7 mouse cellular contexts compared by ENCODE assay signal in genomic region chr16:92761968-92762521, GRCm38 (mm10).
DNase-seq lines count a peak whose midpoint lies in the region; ATAC-seq and TF ChIP-seq lines count a peak whose summit lies in the region.

No protein-coding gene starts in this region.

- H3K4me1 ChIP-seq in kidney, postnatal 0 days (replicated peaks; ENCODE audit: insufficient read depth, low read length): no peaks in the 10 kb centered on the region
- peaks cover 28 to 52% of the 10 kb centered on the region in 2 experiments for H3K4me1 ChIP-seq in MEL (ENCODE audit: control insufficient read depth in 1 of 2, insufficient read depth in 2 of 2, low read length in 2 of 2)
- peaks cover 70% of the 10 kb centered on the region for H3K4me1 ChIP-seq in liver, embryonic 15.5 days (replicated peaks)

- H3K4me2 ChIP-seq in kidney, postnatal 0 days (ENCODE audit: low read length): peak overlapping the region; percentile 19; the same call in 1 of the 2 replicates
- H3K4me2 ChIP-seq in liver, embryonic 15.5 days: peak overlapping the region; percentile 16; the same call in 1 of the 2 replicates

- H3K27ac ChIP-seq in kidney, postnatal 0 days: no peak overlapping the region
- H3K27ac ChIP-seq in MEL (ENCODE audit: control insufficient read depth, low read depth, low read length): peak overlapping the region; percentile 79
- H3K27ac ChIP-seq in liver, embryonic 15.5 days (replicated peaks): no peak overlapping the region

- TF ChIP-seq POLR2A in MEL (IDR thresholded peaks at IDR 0.05; ENCODE audit: control insufficient read depth in 1 of 2, insufficient read depth in 1 of 2, low read depth in 1 of 2, low read length in 2 of 2, poor library complexity in 1 of 2): peak in 1 of 2 experiments; percentile 43; a peak in 1 of 4 replicates

- H3K9ac ChIP-seq in kidney, postnatal 0 days (ENCODE audit: low read depth, low read length): no peak overlapping the region
- H3K9ac ChIP-seq in MEL (ENCODE audit: control insufficient read depth, low read depth, low read length, poor library complexity, severe bottlenecking): peak overlapping the region; percentile 43
- no peak overlapping the region for H3K9ac ChIP-seq in liver, embryonic 15.5 days

- WGBS in kidney, postnatal 0 days: 34% methylated on average over 14 of the region's 15 CpGs
- 38% methylated on average over 15 of the region's 15 CpGs for WGBS in liver, embryonic 15.5 days (ENCODE audit: insufficient replicate concordance)

- peaks cover 14% of the 10 kb centered on the region for H3K79me2 ChIP-seq in MEL (ENCODE audit: control insufficient read depth, insufficient read depth, low read length, poor library complexity)

- DNase-seq in kidney, postnatal 0 days (ENCODE audit: low spot score): peak; percentile 37
- DNase-seq in kidney, adult 11 months: no peak
- peak; percentile 91 for DNase-seq in MEL (ENCODE audit: low read depth, low spot score)
- DNase-seq in cerebellum, adult 11-12 months: peak; percentile 55
- DNase-seq in urinary bladder, postnatal 14 days (ENCODE audit: low spot score): no peak

- H3K36me3 ChIP-seq in kidney, postnatal 0 days (ENCODE audit: insufficient read depth, low read length): no peaks in the 10 kb centered on the region
- H3K36me3 ChIP-seq in MEL (ENCODE audit: control insufficient read depth in 1 of 2, insufficient read depth in 2 of 2, low read length in 2 of 2): peaks cover under 1 to 46% of the 10 kb centered on the region in 2 experiments; a peak in 3 of 4 replicates
- no peaks in the 10 kb centered on the region for H3K36me3 ChIP-seq in liver, embryonic 15.5 days (replicated peaks)

- no peak for TF ChIP-seq RAD21 in MEL (IDR thresholded peaks at IDR 0.05; ENCODE audit: low read depth, low read length)

- no peaks in the 10 kb centered on the region for H3K9me3 ChIP-seq in kidney, postnatal 0 days (replicated peaks; ENCODE audit: low read length)
- H3K9me3 ChIP-seq in MEL (replicated peaks; ENCODE audit: insufficient read depth, low read length): no peaks in the 10 kb centered on the region
- H3K9me3 ChIP-seq in liver, embryonic 15.5 days (replicated peaks): no peaks in the 10 kb centered on the region

- ATAC-seq in kidney, postnatal 0 days (replicated peaks; ENCODE audit: low FRiP score, low read depth): no peak
- no peak for ATAC-seq in liver, embryonic 15.5 days (ENCODE audit: insufficient read depth)
- no peak for ATAC-seq in granulocyte monocyte progenitor cell, adult 5-6 weeks (replicated peaks; ENCODE audit: poor library complexity, severe bottlenecking)

- peak in 1 of 2 experiments; percentile 75 for TF ChIP-seq EP300 in MEL (IDR thresholded peaks at IDR 0.05; ENCODE audit: low read depth in 1 of 2, low read length in 2 of 2)

- no peak for TF ChIP-seq CTCF in kidney, postnatal 0 days (IDR thresholded peaks at IDR 0.05; ENCODE audit: low read depth)
- no peak for TF ChIP-seq CTCF in MEL (IDR thresholded peaks at IDR 0.05 in 2 of 3, conservative IDR thresholded peaks at IDR 0.05 in 1 of 3; ENCODE audit: control insufficient read depth in 1 of 3, insufficient read depth in 1 of 3, low read depth in 2 of 3, low read length in 3 of 3, poor library complexity in 1 of 3, severe bottlenecking in 1 of 3)

- no peaks in the 10 kb centered on the region for H3K27me3 ChIP-seq in kidney, postnatal 0 days (ENCODE audit: insufficient read depth, low read length)
- H3K27me3 ChIP-seq in MEL (ENCODE audit: control insufficient read depth in 1 of 2, insufficient read depth in 2 of 2, low read length in 2 of 2): no peaks in the 10 kb centered on the region
- H3K27me3 ChIP-seq in liver, embryonic 15.5 days: no peaks in the 10 kb centered on the region

- H3K4me3 ChIP-seq in kidney, postnatal 0 days (replicated peaks; ENCODE audit: low read depth, low read length): no peak overlapping the region
- peak overlapping the region; percentile 14 to 34 for H3K4me3 ChIP-seq in MEL (ENCODE audit: control insufficient read depth in 1 of 2, insufficient read depth in 1 of 2, low read depth in 2 of 2, low read length in 2 of 2)
- no peak overlapping the region for H3K4me3 ChIP-seq in liver, embryonic 15.5 days (replicated peaks)

TF ChIP-seq in MEL, 35 proteins besides CTCF, POLR2A, EP300 and RAD21:
- TF ChIP-seq GATA1 (IDR thresholded peaks at IDR 0.05; ENCODE audit: low read depth, low read length) (peak; percentile 41; the same call in 1 of the 2 replicates), SIN3A (IDR thresholded peaks at IDR 0.05; ENCODE audit: low read length) (peak; percentile 93), KAT2A (conservative IDR thresholded peaks at IDR 0.05; ENCODE audit: low read depth, low read length) (no peak), USF1 (IDR thresholded peaks at IDR 0.05; ENCODE audit: low read depth, low read length) (peak; percentile 77), E2F4 (IDR thresholded peaks at IDR 0.05; ENCODE audit: borderline replicate concordance, low read depth, low read length) (no peak), POLR2AphosphoS2 (IDR thresholded peaks at IDR 0.05; ENCODE audit: low read length) (no peak), TBP (IDR thresholded peaks at IDR 0.05; ENCODE audit: low read depth, low read length) (peak; percentile 37; the same call in 1 of the 2 replicates), MYC (IDR thresholded peaks at IDR 0.05; ENCODE audit: low read depth, low read length) (peak; percentile 72), CHD2 (IDR thresholded peaks at IDR 0.05; ENCODE audit: low read length) (no peak), MAFK (IDR thresholded peaks at IDR 0.05; ENCODE audit: borderline replicate concordance, low read depth, low read length) (peak; percentile 39; the same call in 1 of the 2 replicates), JUND (IDR thresholded peaks at IDR 0.05; ENCODE audit: low read depth, low read length) (no peak), ETS1 (IDR thresholded peaks at IDR 0.05; ENCODE audit: low read depth, low read length) (peak; percentile 100), MAX (IDR thresholded peaks at IDR 0.05; ENCODE audit: low read length) (peak; percentile 78), SMC3 (IDR thresholded peaks at IDR 0.05; ENCODE audit: low read depth, low read length) (no peak), TAL1 (IDR thresholded peaks at IDR 0.05; ENCODE audit: low read length) (no peak), TCF12 (IDR thresholded peaks at IDR 0.05; ENCODE audit: low read depth, low read length) (peak; percentile 59; the same call in 1 of the 2 replicates), NRF1 (IDR thresholded peaks at IDR 0.05; ENCODE audit: insufficient read depth, low read depth, low read length, poor library complexity, severe bottlenecking) (no peak), NELFE (IDR thresholded peaks at IDR 0.05; ENCODE audit: low read depth, low read length) (no peak), ELF1 (IDR thresholded peaks at IDR 0.05; ENCODE audit: low read depth, low read length) (peak; percentile 46; the same call in 1 of the 2 replicates), HCFC1 (IDR thresholded peaks at IDR 0.05; ENCODE audit: low read depth, low read length) (no peak), ZMIZ1 (IDR thresholded peaks at IDR 0.05; ENCODE audit: low read depth, low read length) (no peak), MEF2A (IDR thresholded peaks at IDR 0.05; ENCODE audit: extremely low read depth, insufficient replicate concordance, low read depth, low read length, poor library complexity, severe bottlenecking) (peak; percentile 92; the same call in 1 of the 2 replicates), ZC3H11A (IDR thresholded peaks at IDR 0.05; ENCODE audit: low read depth, low read length) (no peak), USF2 (IDR thresholded peaks at IDR 0.05; ENCODE audit: borderline replicate concordance in 1 of 2, insufficient read depth in 1 of 2, low read depth in 1 of 2, low read length in 2 of 2) (0 out of 4 replicates have a peak, but pooled peaks of 1 of the 2 experiments have one; percentile 4), RCOR1 (IDR thresholded peaks at IDR 0.05; ENCODE audit: low read depth, low read length) (peak; percentile 69), UBTF (IDR thresholded peaks at IDR 0.05; ENCODE audit: borderline replicate concordance, insufficient read depth, low read depth, low read length) (0 out of 2 replicates have a peak, but pooled peaks have one; percentile 53), MAZ (IDR thresholded peaks at IDR 0.05; ENCODE audit: low read depth, low read length) (0 out of 2 replicates have a peak, but pooled peaks have one; percentile 79), ZKSCAN1 (IDR thresholded peaks at IDR 0.05; ENCODE audit: low read depth, low read length) (no peak; the same call in 1 of the 2 replicates), POLR2AphosphoS5 (IDR thresholded peaks at IDR 0.05; ENCODE audit: borderline replicate concordance, low read depth, low read length) (no peak), BHLHE40 (IDR thresholded peaks at IDR 0.05; ENCODE audit: borderline replicate concordance, low read depth, low read length) (no peak), GABPA (IDR thresholded peaks at IDR 0.05; ENCODE audit: low read depth, low read length) (no peak), CHD1 (IDR thresholded peaks at IDR 0.05; ENCODE audit: low read depth, low read length) (no peak), ZNF384 (IDR thresholded peaks at IDR 0.05; ENCODE audit: low read depth, low read length) (peak; percentile 88), MYB (IDR thresholded peaks at IDR 0.05; ENCODE audit: low read depth, low read length) (no peak; the same call in 1 of the 2 replicates), MXI1 (IDR thresholded peaks at IDR 0.05; ENCODE audit: low read depth, low read length) (peak; percentile 95)

Comparison
In these comparisons a context has a peak if more than half of its experiments do, and no peak if none do; other contexts are left out.
1. DNase-seq: peak in kidney, postnatal 0 days (single experiment), MEL (single experiment) and cerebellum, adult 11-12 months (single experiment); none in kidney, adult 11 months (single experiment) and urinary bladder, postnatal 14 days (single experiment).
2. H3K4me3 ChIP-seq: peak in MEL (2 of 2); none in kidney, postnatal 0 days (single experiment) and liver, embryonic 15.5 days (single experiment).